Mouse (Mus musculus): ENCODE measurements around the gene Krt87. TPM values are rescaled to one million over a fixed set of nuclear protein-coding genes. Genes with fewer than 3 reads are reported as not detected.

The Krt87 gene
- polyA plus RNA-seq, 1 experiment from 2014 or later: 0.22 TPM

- no peak overlapping the region for H3K4me3 ChIP-seq (replicated peaks)
- 89% methylated on average over 6 of the region's 6 CpGs for WGBS
- no peak overlapping the region for H3K27ac ChIP-seq
- H3K4me2 ChIP-seq: no peak overlapping the region
- no peak for ATAC-seq (ENCODE audit: low FRiP score)
- 0 out of 2 replicates have a peak, but pooled peaks cover 2% of the 10 kb centered on the region for H3K9me3 ChIP-seq
- H3K36me3 ChIP-seq (replicated peaks): no peaks in the 10 kb centered on the region
- H3K4me1 ChIP-seq: peaks cover 10% of the 10 kb centered on the region
- H3K9ac ChIP-seq: no peak overlapping the region
- H3K27me3 ChIP-seq: no peaks in the 10 kb centered on the region
Observed at GRCm38 (mm10) chr15:101455891-101456290, 17.3 kb upstream of the Krt87 start.

- no peak for ATAC-seq (ENCODE audit: low FRiP score)
- Histone ChIP-seq H3K27ac (no peak overlapping the region), H3K36me3 (replicated peaks) (no peaks in the 10 kb centered on the region), H3K9ac (no peak overlapping the region), H3K9me3 (0 out of 2 replicates have a peak, but pooled peaks cover 2% of the 10 kb centered on the region), H3K4me1 (peaks cover 10% of the 10 kb centered on the region), H3K4me2 (no peak overlapping the region), H3K27me3 (no peaks in the 10 kb centered on the region), H3K4me3 (replicated peaks) (no peak overlapping the region)
- 96% methylated on average over 2 of the region's 2 CpGs for WGBS
Observed at GRCm38 (mm10) chr15:101455292-101455691, 16.7 kb upstream of the Krt87 start.

- H3K9me3 ChIP-seq: 0 out of 2 replicates have a peak, but pooled peaks cover 2% of the 10 kb centered on the region
- H3K27me3 ChIP-seq: no peaks in the 10 kb centered on the region
- no peak overlapping the region for H3K9ac ChIP-seq
- H3K4me3 ChIP-seq (replicated peaks): no peak overlapping the region
- 87% methylated on average over 8 of the region's 8 CpGs for WGBS
- H3K36me3 ChIP-seq (replicated peaks): no peaks in the 10 kb centered on the region
- no peak overlapping the region for H3K27ac ChIP-seq
- H3K4me2 ChIP-seq: no peak overlapping the region
- peaks cover 10% of the 10 kb centered on the region for H3K4me1 ChIP-seq
- ATAC-seq (ENCODE audit: low FRiP score): no peak
Observed at GRCm38 (mm10) chr15:101454774-101455173, 16.2 kb upstream of the Krt87 start.

GRCm38 (mm10) chr15:101453093-101453736, 14.6 kb upstream of the Krt87 start:
- H3K4me2 ChIP-seq: 0 out of 2 replicates have a peak overlapping the region, but pooled peaks have one; percentile 21
- ATAC-seq (ENCODE audit: low FRiP score): no peak
- no peak overlapping the region for H3K27ac ChIP-seq

GRCm38 (mm10) chr15:101447444-101447843, 8.8 kb upstream of the Krt87 start, which contains the start of gene Krt88:
Gene Krt88 (plus strand): TSS chr15:101447744.
- no peak for ATAC-seq (ENCODE audit: low FRiP score)
- no peak within 1 kb of the TSS for H3K4me2 ChIP-seq
- H3K4me3 ChIP-seq (replicated peaks): no peak within 1 kb of the TSS
- no peaks in the 10 kb centered on the region for H3K4me1 ChIP-seq
- H3K27ac ChIP-seq: no peak within 1 kb of the TSS
- no peaks in the 10 kb centered on the region for H3K9me3 ChIP-seq
- H3K9ac ChIP-seq: no peak within 1 kb of the TSS
- WGBS: 68% methylated on average over 2 of the region's 2 CpGs
- no peaks in the 10 kb centered on the region for H3K36me3 ChIP-seq (replicated peaks)
- 0 out of 2 replicates have a peak, but pooled peaks cover 2% of the 10 kb centered on the region for H3K27me3 ChIP-seq

More at GRCm38 (mm10) chr15:101453093-101453736, 14.6 kb upstream of the Krt87 start:
- H3K9me3 ChIP-seq: 0 out of 2 replicates have a peak, but pooled peaks cover 2% of the 10 kb centered on the region
- no peak overlapping the region for H3K4me3 ChIP-seq (replicated peaks)
- 6% methylated on average over 13 of the region's 13 CpGs for WGBS
- H3K9ac ChIP-seq: no peak overlapping the region
- 0 out of 2 replicates have a peak, but pooled peaks cover 2% of the 10 kb centered on the region for H3K27me3 ChIP-seq
- H3K4me1 ChIP-seq: peaks cover 4% of the 10 kb centered on the region
- no peaks in the 10 kb centered on the region for H3K36me3 ChIP-seq (replicated peaks)

GRCm38 (mm10) chr15:101446572-101446971, 8.0 kb upstream of the Krt87 start:
- Histone ChIP-seq H3K36me3 (replicated peaks) (no peaks in the 10 kb centered on the region), H3K4me2 (no peak overlapping the region), H3K9me3 (no peaks in the 10 kb centered on the region), H3K9ac (no peak overlapping the region), H3K27ac (no peak overlapping the region), H3K27me3 (0 out of 2 replicates have a peak, but pooled peaks cover 2% of the 10 kb centered on the region), H3K4me1 (no peaks in the 10 kb centered on the region), H3K4me3 (replicated peaks) (no peak overlapping the region)
- 70% methylated on average over 11 of the region's 11 CpGs for WGBS
- ATAC-seq (ENCODE audit: low FRiP score): no peak

GRCm38 (mm10) chr15:101440837-101441236, 2.2 kb upstream of the Krt87 start:
- H3K4me3 ChIP-seq (replicated peaks): no peak overlapping the region
- no peak overlapping the region for H3K4me2 ChIP-seq
- no peak overlapping the region for H3K9ac ChIP-seq
- H3K9me3 ChIP-seq: no peaks in the 10 kb centered on the region
- H3K4me1 ChIP-seq: peaks cover 6% of the 10 kb centered on the region
- peaks cover 43% of the 10 kb centered on the region for H3K27me3 ChIP-seq
- H3K27ac ChIP-seq: no peak overlapping the region
- ATAC-seq (ENCODE audit: low FRiP score): no peak
- no peaks in the 10 kb centered on the region for H3K36me3 ChIP-seq (replicated peaks)
- WGBS: 77% methylated on average over 4 of the region's 4 CpGs

- Histone ChIP-seq H3K9me3 (no peaks in the 10 kb centered on the region), H3K4me3 (replicated peaks) (no peak overlapping the region), H3K36me3 (replicated peaks) (no peaks in the 10 kb centered on the region), H3K27me3 (peaks cover 43% of the 10 kb centered on the region), H3K4me2 (no peak overlapping the region), H3K9ac (no peak overlapping the region), H3K27ac (no peak overlapping the region), H3K4me1 (peaks cover 6% of the 10 kb centered on the region)
- no peak for ATAC-seq (ENCODE audit: low FRiP score)
- WGBS: 93% methylated on average over 7 of the region's 7 CpGs
Observed at GRCm38 (mm10) chr15:101436611-101437010, 2.0 kb downstream of the Krt87 start.

- no peak overlapping the region for H3K4me2 ChIP-seq
Observed at GRCm38 (mm10) chr15:101424914-101425313, 13.7 kb downstream of the Krt87 start.

GRCm38 (mm10) chr15:101420903-101421302, 17.7 kb downstream of the Krt87 start:
- ATAC-seq (ENCODE audit: low FRiP score): no peak
- no peaks in the 10 kb centered on the region for H3K4me1 ChIP-seq

More at GRCm38 (mm10) chr15:101424914-101425313, 13.7 kb downstream of the Krt87 start:
- H3K4me3 ChIP-seq (replicated peaks): no peak overlapping the region
- WGBS: 29% methylated on average over 5 of the region's 5 CpGs
- H3K9ac ChIP-seq: no peak overlapping the region
- ATAC-seq (ENCODE audit: low FRiP score): no peak
- H3K4me1 ChIP-seq: no peaks in the 10 kb centered on the region
- H3K27ac ChIP-seq: no peak overlapping the region
- H3K9me3 ChIP-seq: no peaks in the 10 kb centered on the region
- H3K36me3 ChIP-seq (replicated peaks): no peaks in the 10 kb centered on the region
- no peaks in the 10 kb centered on the region for H3K27me3 ChIP-seq

GRCm38 (mm10) chr15:101418950-101419349, 19.7 kb downstream of the Krt87 start:
- no peaks in the 10 kb centered on the region for H3K9me3 ChIP-seq
- 92% methylated on average over 4 of the region's 4 CpGs for WGBS
- no peak for ATAC-seq (ENCODE audit: low FRiP score)
- H3K4me1 ChIP-seq: no peaks in the 10 kb centered on the region
- H3K4me2 ChIP-seq: no peak overlapping the region
- H3K4me3 ChIP-seq (replicated peaks): no peak overlapping the region
- no peak overlapping the region for H3K27ac ChIP-seq
- H3K27me3 ChIP-seq: 0 out of 2 replicates have a peak, but pooled peaks cover 3% of the 10 kb centered on the region
- no peaks in the 10 kb centered on the region for H3K36me3 ChIP-seq (replicated peaks)
- no peak overlapping the region for H3K9ac ChIP-seq

More at GRCm38 (mm10) chr15:101420903-101421302, 17.7 kb downstream of the Krt87 start:
- 52% methylated on average over 5 of the region's 6 CpGs for WGBS
- H3K27ac ChIP-seq: no peak overlapping the region
- no peaks in the 10 kb centered on the region for H3K36me3 ChIP-seq (replicated peaks)
- H3K4me2 ChIP-seq: no peak overlapping the region
- H3K9ac ChIP-seq: no peak overlapping the region
- H3K4me3 ChIP-seq (replicated peaks): no peak overlapping the region
- H3K9me3 ChIP-seq: no peaks in the 10 kb centered on the region
- no peaks in the 10 kb centered on the region for H3K27me3 ChIP-seq

GRCm38 (mm10) chr15:101414807-101415565, 23.6 kb downstream of the Krt87 start:
- no peak for ATAC-seq (ENCODE audit: low FRiP score)
- H3K9ac ChIP-seq: no peak overlapping the region
- no peaks in the 10 kb centered on the region for H3K9me3 ChIP-seq
- 32% methylated on average over 11 of the region's 11 CpGs for WGBS
- H3K4me3 ChIP-seq (replicated peaks): no peak overlapping the region
- H3K27me3 ChIP-seq: peaks cover 39% of the 10 kb centered on the region
- no peak overlapping the region for H3K27ac ChIP-seq
- H3K4me2 ChIP-seq: no peak overlapping the region
- no peaks in the 10 kb centered on the region for H3K4me1 ChIP-seq
- H3K36me3 ChIP-seq (replicated peaks): no peaks in the 10 kb centered on the region

Measured in forebrain, embryonic 12.5 days (tissue).